Mouse (Mus musculus) liver, embryonic 14.5 days (tissue): ENCODE data around the gene Ttc5. TPM values are rescaled to one million over a fixed set of nuclear protein-coding genes. Genes with fewer than 3 reads are reported as not detected.
"Not testable (repeated sequence)": the region's sequence is repeated elsewhere in the genome, so short reads cannot be mapped to it uniquely, and the experiment has no call there.

ENCODE experiments used
- ATAC-seq: fragments of 200-750 bp; cut with Nextera tagmentation; 2 replicates; pipeline ENCODE4 v1.8.0; 2017; ENCODE audit warnings: moderate number of reproducible peaks, mild to moderate bottlenecking, moderate library complexity; ENCODE audit not compliant: insufficient read depth
- DNase-seq, 3 experiments: peaks; one replicate each; pipeline ENCODE4 v3.0.0-alpha.2; 2012 to 2013; ENCODE audit warnings: low read depth in 3 of 3, low spot score in 3 of 3
- H3K27ac ChIP-seq: fragments of 300-500 bp; sonication (generic); 2 replicates; pipeline ENCODE4 v1.5.1; 2014; ENCODE audit warnings: moderate library complexity, mild to moderate bottlenecking, control low read depth, inconsistent platforms
- H3K27me3 ChIP-seq: fragments of 300-500 bp; sonication (generic); 2 replicates; pipeline ENCODE4 v1.6.1; 2014; ENCODE audit warnings: mild to moderate bottlenecking, low read length, moderate library complexity; ENCODE audit not compliant: control insufficient read depth, insufficient read depth
- H3K36me3 ChIP-seq: fragments of 300-500 bp; sonication (generic); replicated peaks from 2 replicates; pipeline ENCODE4 v1.6.1; 2014; ENCODE audit warnings: low read depth; ENCODE audit not compliant: control insufficient read depth, insufficient read depth
- H3K4me1 ChIP-seq, 2 experiments: fragments of 200-500 bp in 1 of 2; fragments of 300-500 bp in 1 of 2; sonication (generic) in 1 of 2; replicated peaks; 2 replicates each; pipeline ENCODE4 v1.6.1; 2012 to 2014; ENCODE audit warnings: antibody characterized with exemption in 1 of 2, inconsistent platforms in 1 of 2, low read length in 1 of 2; ENCODE audit not compliant: control insufficient read depth in 2 of 2, insufficient read depth in 2 of 2
- H3K4me2 ChIP-seq: fragments of 300-500 bp; sonication (generic); 2 replicates; pipeline ENCODE4 v1.6.1; 2014; ENCODE audit warnings: low read depth, mild to moderate bottlenecking, control low read depth, moderate library complexity
- H3K4me3 ChIP-seq, 2 experiments: fragments of 200-500 bp in 1 of 2; fragments of 300-500 bp in 1 of 2; sonication (generic) in 1 of 2; 2 replicates each; pipeline ENCODE4 v1.5.1; 2012 to 2014; ENCODE audit warnings: low read depth in 2 of 2, low read length in 2 of 2, mild to moderate bottlenecking in 2 of 2, control low read depth in 1 of 2, inconsistent platforms in 1 of 2, moderate library complexity in 1 of 2; ENCODE audit not compliant: insufficient read depth in 1 of 2
- H3K9ac ChIP-seq: fragments of 300-500 bp; sonication (generic); replicated peaks from 2 replicates; pipeline ENCODE4 v1.6.1; 2014; ENCODE audit warnings: mild to moderate bottlenecking, control low read depth, moderate library complexity
- H3K9me3 ChIP-seq: fragments of 300-500 bp; sonication (generic); 2 replicates; pipeline ENCODE4 v1.6.1; 2016; ENCODE audit warnings: low read length, mixed read lengths; ENCODE audit not compliant: control insufficient read depth
- CTCF ChIP-seq: IDR thresholded peaks from 2 replicates; pipeline ENCODE4 v1.5.1; 2016; ENCODE audit warnings: antibody characterized with exemption, low read depth, control low read depth
- EP300 ChIP-seq: IDR thresholded peaks from 2 replicates; pipeline ENCODE4 v1.6.1; 2016; ENCODE audit warnings: antibody characterized with exemption, low read depth
- WGBS: fragments of 180-500 bp; shearing (Covaris S2); extraction: QIAGEN DNeasy Blood & Tissue Kit; methylation state at CpG from one replicate; pipeline ENCODE4 v1.1.7; 2014; ENCODE audit not compliant: insufficient replicate concordance; 5-methylcytosine and 5-hydroxymethylcytosine counted together
- polyA plus RNA-seq, 2 experiments: library from polyadenylated mRNA; depleted of rRNA in 1 of 2; stranded (reverse) in 1 of 2; unstranded in 1 of 2; fragments of >200 nt; fragmentation: Nextera tagmentation in 1 of 2; extraction: Ambion mirVana in 1 of 2; gene quantifications; 2 replicates each; pipeline versions ENCODE4 v1.2.1 to v1.2.3; 2012 to 2014

Gene Ttc5
- polyA plus RNA-seq, 2 experiments = 10.8 to 19.8 TPM

DNA sequence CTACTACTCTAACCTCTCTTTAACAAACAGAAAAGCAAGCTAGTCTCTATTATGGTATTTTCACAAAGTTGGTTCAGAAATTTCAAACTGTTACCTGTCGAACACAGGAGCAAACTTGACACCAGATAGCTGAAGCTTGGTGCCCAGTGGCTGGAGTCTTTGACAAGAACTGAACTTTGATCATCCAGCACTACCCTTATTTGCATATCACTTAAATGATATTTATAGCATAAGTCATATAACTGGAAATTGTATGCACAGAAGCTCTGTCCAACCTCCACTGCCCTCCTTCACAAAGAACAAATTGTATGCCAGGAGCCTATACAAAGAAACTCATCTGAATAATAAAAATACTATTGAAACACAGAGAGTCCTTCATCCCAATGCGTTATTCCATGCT lies 43.7 kb downstream of the Ttc5 start:
- H3K27me3 ChIP-seq = no peaks in the 10 kb centered on the region
- no peak overlapping the region for H3K4me3 ChIP-seq
- no peak overlapping the region for H3K27ac ChIP-seq
- TF ChIP-seq CTCF (no peak), EP300 (no peak)
- H3K9me3 ChIP-seq = no peaks in the 10 kb centered on the region
- no peaks in the 10 kb centered on the region for H3K4me1 ChIP-seq
- WGBS = 39% methylated on average over 2 of the region's 2 CpGs
- ATAC-seq (no peak), DNase-seq (no peak)
- H3K4me2 ChIP-seq = no peak overlapping the region
- H3K36me3 ChIP-seq = no peaks in the 10 kb centered on the region
- no peak overlapping the region for H3K9ac ChIP-seq

DNA sequence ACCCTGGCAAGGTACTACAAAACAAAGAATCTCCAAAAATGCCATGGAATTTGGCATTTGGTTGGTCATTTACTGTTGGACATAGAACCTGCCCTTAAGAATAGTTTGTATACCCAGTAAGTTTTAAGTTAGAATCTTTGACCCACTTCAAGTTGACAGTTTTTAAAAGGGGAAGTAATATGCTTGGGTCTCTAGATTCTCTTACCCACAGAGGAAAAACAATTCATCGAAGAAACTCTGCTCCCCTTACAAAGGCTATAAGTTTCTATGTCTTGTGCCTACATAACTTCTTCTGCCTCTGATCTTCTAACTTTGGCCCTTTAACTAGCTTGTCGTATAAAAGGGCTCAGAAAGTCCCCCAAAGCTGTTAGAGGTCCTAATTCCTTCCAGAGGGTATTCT lies 45.0 kb downstream of the Ttc5 start:
- Histone ChIP-seq H3K4me1 (no peaks in the 10 kb centered on the region), H3K9ac (no peak overlapping the region), H3K27ac (no peak overlapping the region), H3K4me2 (no peak overlapping the region), H3K9me3 (no peaks in the 10 kb centered on the region), H3K4me3 (no peak overlapping the region), H3K27me3 (no peaks in the 10 kb centered on the region), H3K36me3 (no peaks in the 10 kb centered on the region)
- no peak for ATAC-seq
- WGBS = 21% methylated on average over 2 of the region's 2 CpGs
- TF ChIP-seq CTCF (no peak), EP300 (no peak)
- DNase-seq = no peak

DNA sequence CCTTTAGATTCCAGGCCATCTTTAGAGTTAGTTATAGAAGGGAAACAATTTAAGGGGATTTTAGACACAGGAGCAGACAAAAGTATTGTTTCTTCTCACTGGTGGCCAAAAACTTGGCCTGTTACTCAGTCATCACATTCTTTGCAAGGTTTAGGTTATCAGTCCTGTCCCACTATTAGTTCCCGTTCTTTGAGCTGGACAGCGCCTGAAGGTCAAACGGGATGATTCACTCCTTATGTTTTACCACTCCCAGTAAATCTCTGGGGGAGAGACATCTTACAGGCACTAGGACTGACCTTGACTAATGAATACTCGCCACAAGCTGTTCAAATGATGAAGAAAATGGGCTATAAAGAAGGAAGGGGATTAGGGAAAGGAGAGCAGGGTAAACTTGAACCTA lies 62.9 kb downstream of the Ttc5 start:
- 56% methylated on average over 3 of the region's 4 CpGs for WGBS
- H3K4me3 ChIP-seq, ATAC-seq, DNase-seq, H3K27me3 ChIP-seq, H3K4me2 ChIP-seq, H3K9ac ChIP-seq, H3K36me3 ChIP-seq, H3K4me1 ChIP-seq, H3K27ac ChIP-seq, H3K9me3 ChIP-seq: not testable (repeated sequence)

DNA sequence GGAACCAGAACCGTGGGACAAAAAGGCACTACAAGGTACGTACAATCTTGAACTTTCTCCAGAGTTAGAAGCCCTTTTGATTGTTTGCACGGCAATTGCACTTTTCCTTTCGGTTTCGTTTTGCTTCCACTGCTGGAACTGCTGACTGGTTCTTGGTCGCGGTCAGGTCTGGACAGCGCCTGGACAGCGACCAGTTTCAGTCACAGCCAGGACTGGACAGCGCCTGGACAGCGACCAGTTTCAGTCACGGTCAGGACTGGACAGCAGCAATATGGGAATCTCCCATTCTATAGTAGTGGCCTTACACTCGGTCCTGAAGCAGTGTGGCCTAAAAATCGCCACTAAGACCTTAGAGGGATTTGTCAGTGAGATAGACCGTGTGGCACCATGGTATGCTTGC lies 65.4 kb downstream of the Ttc5 start:
- H3K4me1 ChIP-seq, H3K4me3 ChIP-seq, H3K36me3 ChIP-seq, ATAC-seq, H3K9me3 ChIP-seq, H3K27me3 ChIP-seq, H3K27ac ChIP-seq, H3K4me2 ChIP-seq, DNase-seq, H3K9ac ChIP-seq: not testable (repeated sequence)
- WGBS = 72% methylated on average over 15 of the region's 15 CpGs

Other genes starting within 250 kb of the Ttc5 start
- gene Olfr744, start 170.6 kb downstream of the Ttc5 start, polyA plus RNA-seq (2012; rRNA removed) = not detected in 2 replicates
- gene Olfr744, start 170.6 kb downstream of the Ttc5 start, polyA plus RNA-seq (2014; fragmentation: Nextera tagmentation; extraction: Ambion mirVana) = not detected in 2 replicates
- gene Olfr745, start 146.1 kb downstream of the Ttc5 start, polyA plus RNA-seq (2012; rRNA removed) = not detected in 2 replicates
- gene Olfr745, start 146.1 kb downstream of the Ttc5 start, polyA plus RNA-seq (2014; fragmentation: Nextera tagmentation; extraction: Ambion mirVana) = not detected in 2 replicates
- gene Olfr746, start 138.4 kb downstream of the Ttc5 start, polyA plus RNA-seq (2012; rRNA removed) = not detected in 2 replicates
- not detected in 2 replicates for gene Olfr746, start 138.4 kb downstream of the Ttc5 start, polyA plus RNA-seq (2014; fragmentation: Nextera tagmentation; extraction: Ambion mirVana)
- gene Olfr747, start 92.3 kb downstream of the Ttc5 start, polyA plus RNA-seq (2012; rRNA removed) = not detected in 2 replicates
- not detected in 2 replicates for gene Olfr747, start 92.3 kb downstream of the Ttc5 start, polyA plus RNA-seq (2014; fragmentation: Nextera tagmentation; extraction: Ambion mirVana)
- not detected in 2 replicates for gene Olfr748, start 78.1 kb downstream of the Ttc5 start, polyA plus RNA-seq (2012; rRNA removed)
- not detected in 2 replicates for gene Olfr748, start 78.1 kb downstream of the Ttc5 start, polyA plus RNA-seq (2014; fragmentation: Nextera tagmentation; extraction: Ambion mirVana)
- gene Olfr749, start 40.4 kb downstream of the Ttc5 start, polyA plus RNA-seq (2012; rRNA removed) = not detected in 2 replicates
- gene Olfr749, start 40.4 kb downstream of the Ttc5 start, polyA plus RNA-seq (2014; fragmentation: Nextera tagmentation; extraction: Ambion mirVana) = not detected in 2 replicates
- gene Ccnb1ip1, start 22.2 kb upstream of the Ttc5 start, polyA plus RNA-seq (2012; rRNA removed) = not detected in 2 replicates
- not detected in 2 replicates for gene Ccnb1ip1, start 22.2 kb upstream of the Ttc5 start, polyA plus RNA-seq (2014; fragmentation: Nextera tagmentation; extraction: Ambion mirVana)
- gene Parp2, start 22.3 kb upstream of the Ttc5 start, polyA plus RNA-seq (2012; rRNA removed) = 20.6 and 32.9 TPM in 2 replicates
- 31.3 and 35.9 TPM in 2 replicates for gene Parp2, start 22.3 kb upstream of the Ttc5 start, polyA plus RNA-seq (2014; fragmentation: Nextera tagmentation; extraction: Ambion mirVana)
- 1.5 and 2.2 TPM in 2 replicates for gene Tep1, start 85.0 kb upstream of the Ttc5 start, polyA plus RNA-seq (2012; rRNA removed)
- 3.0 and 4.1 TPM in 2 replicates for gene Tep1, start 85.0 kb upstream of the Ttc5 start, polyA plus RNA-seq (2014; fragmentation: Nextera tagmentation; extraction: Ambion mirVana)
- 0.12 and 0.16 TPM in 2 replicates for gene Klhl33, start 112.0 kb upstream of the Ttc5 start, polyA plus RNA-seq (2012; rRNA removed)
- gene Klhl33, start 112.0 kb upstream of the Ttc5 start, polyA plus RNA-seq (2014; fragmentation: Nextera tagmentation; extraction: Ambion mirVana) = 0.08 and 0.15 TPM in 2 replicates
- gene Osgep, start 139.4 kb upstream of the Ttc5 start, polyA plus RNA-seq (2012; rRNA removed) = 19.9 and 34.5 TPM in 2 replicates
- 54.8 and 59.7 TPM in 2 replicates for gene Osgep, start 139.4 kb upstream of the Ttc5 start, polyA plus RNA-seq (2014; fragmentation: Nextera tagmentation; extraction: Ambion mirVana)
- 34.5 and 51.3 TPM in 2 replicates for gene Apex1, start 139.4 kb upstream of the Ttc5 start, polyA plus RNA-seq (2012; rRNA removed)
- gene Apex1, start 139.4 kb upstream of the Ttc5 start, polyA plus RNA-seq (2014; fragmentation: Nextera tagmentation; extraction: Ambion mirVana) = 85.7 and 90.8 TPM in 2 replicates
- gene Pip4p1, start 145.3 kb upstream of the Ttc5 start, polyA plus RNA-seq (2012; rRNA removed) = 16.7 and 24.7 TPM in 2 replicates
- 16.9 and 18.7 TPM in 2 replicates for gene Pip4p1, start 145.3 kb upstream of the Ttc5 start, polyA plus RNA-seq (2014; fragmentation: Nextera tagmentation; extraction: Ambion mirVana)
- gene Pnp, start 145.6 kb upstream of the Ttc5 start, polyA plus RNA-seq (2012; rRNA removed) = 65.8 and 81.4 TPM in 2 replicates
- gene Pnp, start 145.6 kb upstream of the Ttc5 start, polyA plus RNA-seq (2014; fragmentation: Nextera tagmentation; extraction: Ambion mirVana) = 87.0 and 91.4 TPM in 2 replicates
- 41.4 and 65.9 TPM in 2 replicates for gene Gm49342, start 159.0 kb upstream of the Ttc5 start, polyA plus RNA-seq (2012; rRNA removed)
- gene Gm49342, start 159.0 kb upstream of the Ttc5 start, polyA plus RNA-seq (2014; fragmentation: Nextera tagmentation; extraction: Ambion mirVana) = not detected in 2 replicates
- gene Pnp2, start 170.5 kb upstream of the Ttc5 start, polyA plus RNA-seq (2012; rRNA removed) = 6.5 and 9.8 TPM in 2 replicates
- 12.0 and 13.7 TPM in 2 replicates for gene Pnp2, start 170.5 kb upstream of the Ttc5 start, polyA plus RNA-seq (2014; fragmentation: Nextera tagmentation; extraction: Ambion mirVana)
- gene Rnase10, start 222.2 kb upstream of the Ttc5 start, polyA plus RNA-seq (2012; rRNA removed) = not detected in 2 replicates
- gene Rnase10, start 222.2 kb upstream of the Ttc5 start, polyA plus RNA-seq (2014; fragmentation: Nextera tagmentation; extraction: Ambion mirVana) = not detected in 2 replicates